Mouse (Mus musculus) embryo, embryonic 11.5 days (tissue): ENCODE data around the gene Bicdl2.
A peak's percentile ranks its signal among the peaks of the same experiment; 100 is the strongest.

Experiments used
- DNase-seq: peaks from one replicate; pipeline ENCODE4 v3.0.0-alpha.2; 2012; ENCODE audit warnings: low read depth, low spot score

Gene Bicdl2

DNA sequence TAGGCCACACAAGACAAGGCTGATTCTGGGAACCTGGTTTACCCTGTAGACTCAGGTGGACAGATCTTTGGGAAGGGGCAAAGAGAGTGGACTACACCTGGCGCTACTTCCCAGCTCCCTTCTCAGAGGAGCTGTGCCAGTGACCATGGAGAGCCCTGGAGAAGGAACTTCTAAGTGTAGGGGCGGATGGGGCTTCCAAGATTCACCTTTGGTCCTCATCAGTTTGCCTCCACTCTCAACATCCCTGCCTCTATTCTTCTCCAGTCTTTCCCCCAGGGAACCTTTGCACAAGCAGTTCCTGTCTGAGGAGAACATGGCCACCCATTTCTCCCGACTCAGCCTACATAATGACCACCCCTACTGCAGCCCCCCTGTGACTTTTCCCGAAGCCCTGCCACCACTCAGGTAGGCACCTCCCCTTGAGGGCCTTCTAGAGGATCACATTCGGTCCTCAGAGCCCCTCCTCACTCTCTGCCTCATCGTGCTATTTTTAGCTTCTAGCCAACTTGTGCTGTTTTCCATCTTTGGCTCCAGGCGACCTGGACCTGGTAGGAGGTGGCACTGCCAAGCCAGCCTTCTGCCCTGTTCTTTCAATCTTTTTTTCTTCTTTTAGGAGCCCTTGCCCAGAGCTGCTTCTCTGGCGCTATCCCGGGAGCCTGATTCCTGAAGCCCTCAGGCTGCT lies 14.1 kb downstream of the Bicdl2 start:
- DNase-seq = no peak

DNA sequence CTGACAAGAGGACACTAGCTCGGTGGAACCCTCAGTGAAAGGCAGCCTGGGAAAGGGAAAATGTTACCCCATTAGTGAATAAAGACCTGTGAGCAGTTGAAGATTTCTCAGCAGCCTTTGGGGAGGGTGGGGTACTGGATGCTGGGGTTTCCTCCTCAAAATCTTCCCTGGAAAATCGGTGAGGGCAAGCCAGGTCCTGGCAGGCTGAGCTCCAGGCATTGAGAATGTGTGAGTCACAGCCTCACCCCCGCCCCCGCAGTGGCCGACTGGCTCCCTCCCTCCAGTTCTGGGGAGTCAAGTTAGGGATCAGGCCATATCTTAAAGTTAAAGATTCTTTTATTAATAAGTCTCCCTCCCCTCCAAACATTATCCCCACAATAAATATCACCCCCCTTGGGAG lies 14.8 kb downstream of the Bicdl2 start:
- no peak for DNase-seq

DNA sequence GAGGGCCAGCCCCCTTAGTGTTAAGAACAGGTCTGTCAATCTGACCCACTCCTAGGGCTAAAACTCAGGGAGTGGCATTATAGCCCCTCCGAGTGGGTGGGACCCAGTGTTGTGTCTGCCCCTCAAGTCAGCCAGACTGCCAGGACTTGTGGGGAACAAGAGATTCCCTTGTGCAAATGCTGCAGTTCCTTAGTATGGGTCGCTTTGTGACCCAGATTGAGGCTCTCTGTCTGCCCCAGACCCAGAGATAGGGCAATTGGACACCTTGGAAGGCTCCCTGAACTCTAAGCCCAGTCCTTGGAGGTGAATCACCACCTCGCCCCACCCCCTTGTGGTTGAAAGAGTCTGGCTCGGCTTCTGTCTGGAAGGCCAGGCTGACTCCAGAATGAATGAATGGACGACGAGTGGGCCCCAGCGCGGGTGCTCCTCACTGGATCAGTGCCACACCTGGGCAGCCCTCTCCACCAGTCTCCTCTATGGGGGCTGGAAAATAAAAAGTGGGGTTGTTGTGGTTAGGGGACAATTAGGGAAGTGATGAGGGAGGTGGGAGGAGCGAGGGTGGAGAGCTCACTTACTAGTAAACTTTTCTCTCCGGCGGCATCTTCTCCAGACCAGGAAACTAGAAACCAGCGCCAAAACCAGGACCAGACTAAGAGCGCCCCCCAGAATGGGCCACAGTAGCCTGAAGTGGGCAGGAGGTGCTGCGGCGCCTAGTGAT lies 15.4 kb downstream of the Bicdl2 start:
- no peak for DNase-seq

DNA sequence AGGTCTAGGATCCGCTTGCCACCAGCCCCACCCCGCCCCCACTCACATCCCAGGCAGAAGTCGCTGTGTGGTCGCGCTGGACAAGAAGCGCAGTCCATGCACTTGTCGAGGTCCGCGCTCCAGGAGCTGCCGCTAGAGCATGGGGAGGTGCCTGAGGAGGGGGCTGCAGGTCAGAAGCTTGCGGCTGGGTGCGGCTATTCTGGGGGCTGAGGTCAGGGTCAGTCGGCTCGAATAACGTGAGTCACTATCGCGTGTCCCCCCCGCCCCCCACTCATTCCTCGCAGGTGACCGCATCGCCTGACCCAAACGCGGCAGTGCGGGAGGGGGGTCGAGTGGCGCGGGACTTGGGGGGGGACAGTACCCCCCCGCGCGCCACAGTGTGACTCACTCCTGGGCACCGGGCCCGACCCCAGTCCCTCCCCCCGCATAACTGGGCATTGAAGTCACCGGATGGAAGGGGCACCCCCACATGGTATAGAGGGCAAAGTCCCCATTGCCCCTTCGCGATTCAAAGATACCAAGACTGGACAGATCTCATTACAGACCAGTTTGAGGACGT lies 16.2 kb downstream of the Bicdl2 start:
- DNase-seq = no peak

DNA sequence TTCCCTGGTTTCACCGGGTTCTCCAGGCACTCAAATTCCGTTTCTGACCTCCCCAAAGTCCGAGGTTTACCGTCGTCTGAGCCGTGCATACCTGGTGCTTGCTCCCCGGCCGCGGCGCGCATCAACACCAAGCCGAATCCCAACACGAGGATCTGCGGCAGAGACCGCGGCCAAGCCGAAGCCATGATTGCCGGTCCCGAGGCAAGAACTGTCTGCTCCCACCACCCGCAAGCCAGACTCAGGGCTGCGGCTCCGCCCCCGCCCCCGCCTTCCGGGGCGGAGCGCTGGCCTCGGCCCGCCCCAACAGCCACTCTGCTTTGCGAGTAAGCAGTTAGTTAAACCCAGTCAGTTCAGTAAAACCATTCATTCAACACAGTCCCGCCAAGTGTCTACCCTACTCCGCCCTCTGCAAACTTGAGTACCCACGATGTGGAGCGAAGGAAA lies 17.0 kb downstream of the Bicdl2 start, which contains the start of gene Tnfrsf12a:
Gene Tnfrsf12a, minus strand, starts transcription at position 233 of the 444 bp plus-strand sequence.
- DNase-seq = peak; percentile 68

- no peak for DNase-seq
Measured at GRCm38 (mm10) chr17:23679127-23679835, 19.0 kb downstream of the Bicdl2 start, which contains the start of gene Cldn6. Gene Cldn6, plus strand, starts transcription at chr17:23679249.

GRCm38 (mm10) chr17:23680336-23680735 lies 20.0 kb downstream of the Bicdl2 start:
- DNase-seq = no peak

GRCm38 (mm10) chr17:23681086-23681485 lies 20.8 kb downstream of the Bicdl2 start:
- no peak for DNase-seq

- DNase-seq = no peak
Measured at GRCm38 (mm10) chr17:23682092-23682491, 21.8 kb downstream of the Bicdl2 start.

DNA sequence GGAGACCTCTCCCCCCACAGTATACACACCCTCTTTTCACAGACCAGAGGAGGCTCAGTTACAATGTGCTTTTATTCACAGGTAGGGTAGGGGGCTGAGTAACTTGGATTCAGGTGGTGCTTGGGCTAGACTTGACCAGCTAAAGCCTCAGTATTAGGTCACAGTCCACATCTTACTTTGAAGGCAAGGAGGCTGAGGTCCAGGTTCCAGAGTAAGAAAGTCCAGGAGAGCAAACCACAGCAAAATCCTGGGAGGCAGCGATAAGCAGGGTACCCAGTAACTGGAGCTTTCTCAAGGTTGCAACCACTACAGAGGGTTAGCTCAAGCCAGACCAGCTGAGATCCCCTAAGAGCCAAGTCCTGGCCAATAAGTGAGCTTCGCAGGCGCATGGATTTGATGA lies 22.2 kb downstream of the Bicdl2 start:
- no peak for DNase-seq

DNA sequence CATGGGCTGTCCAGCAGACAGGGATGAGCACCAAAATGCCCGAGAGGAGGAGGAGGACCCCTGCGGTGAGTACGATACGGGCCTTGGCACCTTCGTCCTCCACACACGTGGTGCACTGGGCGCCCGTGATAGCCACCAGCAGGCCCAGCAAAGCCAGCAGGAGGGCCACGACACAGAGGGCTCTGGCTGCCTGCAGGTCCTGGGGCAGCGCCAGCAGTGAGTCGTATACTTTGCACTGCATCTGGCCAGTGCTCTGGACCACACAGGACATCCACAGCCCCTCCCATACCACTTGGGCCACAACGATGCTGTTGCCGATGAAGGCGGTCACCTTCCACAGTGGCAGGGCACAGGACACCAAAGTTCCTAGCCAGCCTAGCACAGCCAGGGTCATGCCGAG lies 22.9 kb downstream of the Bicdl2 start:
- no peak for DNase-seq

- DNase-seq = no peak
Measured at GRCm38 (mm10) chr17:23683856-23684672, 23.8 kb downstream of the Bicdl2 start, which contains the start of gene Cldn9. Gene Cldn9, minus strand, starts transcription at chr17:23684026.

DNA sequence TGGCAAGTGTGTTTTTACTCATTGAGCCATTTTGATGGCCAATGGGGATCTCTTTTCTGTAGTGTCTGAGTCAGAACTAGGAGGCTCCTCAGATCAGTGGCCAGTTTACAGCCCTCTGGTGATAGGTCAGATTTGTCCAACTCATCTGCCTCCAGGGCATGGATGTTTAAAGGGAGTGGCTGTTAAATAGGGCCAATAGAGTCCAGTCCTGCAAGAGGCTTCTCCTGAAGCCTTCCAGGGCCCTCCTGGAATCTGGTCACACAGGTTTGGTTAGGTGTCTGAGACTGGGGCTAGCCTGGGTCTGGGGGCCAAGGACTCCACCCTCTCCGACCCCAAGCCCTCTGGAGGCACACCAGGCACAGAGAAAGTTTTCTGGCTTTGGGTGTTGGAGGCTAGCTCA lies 34.2 kb downstream of the Bicdl2 start:
- no peak for DNase-seq

DNA sequence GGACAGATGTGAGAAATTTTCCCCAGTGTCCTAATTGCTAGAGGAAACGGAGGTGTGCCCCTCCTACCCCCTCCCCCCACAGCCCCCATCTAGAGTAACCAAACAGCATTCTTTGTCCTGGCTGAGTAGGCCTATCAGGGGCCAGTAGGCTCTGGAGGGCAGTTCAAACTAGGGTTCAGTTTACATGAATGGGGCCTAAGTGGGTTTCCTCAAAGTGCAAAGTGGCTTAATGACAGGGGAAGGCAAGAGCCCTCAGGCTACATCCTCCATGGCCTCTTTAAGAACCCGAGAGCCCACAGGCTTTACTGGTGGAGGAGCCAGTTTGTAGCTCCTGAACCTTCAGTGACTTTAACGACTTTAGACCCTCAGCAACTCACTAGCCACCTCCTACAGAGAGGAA lies 35.5 kb downstream of the Bicdl2 start:
- no peak for DNase-seq

- no peak for DNase-seq
Measured at GRCm38 (mm10) chr17:23699131-23700077, 39.1 kb downstream of the Bicdl2 start.

DNA sequence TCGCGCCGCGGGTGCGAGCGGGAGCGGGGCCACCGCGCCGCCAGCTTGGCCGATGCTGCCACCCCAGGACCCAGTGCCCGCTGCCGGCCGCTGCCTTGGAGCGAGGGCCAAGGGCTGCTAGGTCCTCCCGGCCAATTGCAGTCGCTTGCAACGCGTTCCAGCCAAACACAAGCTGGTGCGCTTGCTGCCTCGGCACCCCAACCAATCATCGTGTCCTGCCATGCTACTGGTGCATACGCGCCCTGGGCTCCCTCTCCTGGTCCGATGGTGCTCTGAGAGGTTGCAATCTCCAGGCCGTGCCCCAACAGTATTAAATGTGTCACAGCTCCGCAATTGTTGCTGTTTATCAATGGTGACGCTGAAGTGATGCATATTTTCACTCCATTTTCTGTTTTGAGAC lies 39.8 kb downstream of the Bicdl2 start:
- peak; percentile 83 for DNase-seq

GRCm38 (mm10) chr17:23703301-23703700 lies 43.0 kb downstream of the Bicdl2 start:
- no peak for DNase-seq

DNA sequence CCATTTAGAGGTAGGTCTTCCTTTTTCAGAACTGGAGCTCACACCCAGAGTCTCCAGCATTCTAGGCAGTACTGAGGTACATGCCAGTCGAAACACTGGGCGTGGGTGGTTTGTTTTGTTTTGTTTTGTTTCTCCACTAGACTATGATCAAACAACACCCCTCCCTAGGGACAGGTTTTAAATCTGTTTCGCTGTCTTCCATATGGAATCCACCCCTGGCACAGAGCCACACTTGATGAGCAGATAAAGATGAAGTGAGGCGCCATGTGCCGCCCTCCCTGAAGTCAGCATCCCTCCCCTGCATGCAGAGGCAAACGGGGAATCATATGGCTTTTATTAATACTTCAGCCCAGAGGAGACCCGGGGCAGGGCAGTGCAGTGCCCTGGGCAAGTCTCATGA lies 44.4 kb downstream of the Bicdl2 start:
- no peak for DNase-seq

DNA sequence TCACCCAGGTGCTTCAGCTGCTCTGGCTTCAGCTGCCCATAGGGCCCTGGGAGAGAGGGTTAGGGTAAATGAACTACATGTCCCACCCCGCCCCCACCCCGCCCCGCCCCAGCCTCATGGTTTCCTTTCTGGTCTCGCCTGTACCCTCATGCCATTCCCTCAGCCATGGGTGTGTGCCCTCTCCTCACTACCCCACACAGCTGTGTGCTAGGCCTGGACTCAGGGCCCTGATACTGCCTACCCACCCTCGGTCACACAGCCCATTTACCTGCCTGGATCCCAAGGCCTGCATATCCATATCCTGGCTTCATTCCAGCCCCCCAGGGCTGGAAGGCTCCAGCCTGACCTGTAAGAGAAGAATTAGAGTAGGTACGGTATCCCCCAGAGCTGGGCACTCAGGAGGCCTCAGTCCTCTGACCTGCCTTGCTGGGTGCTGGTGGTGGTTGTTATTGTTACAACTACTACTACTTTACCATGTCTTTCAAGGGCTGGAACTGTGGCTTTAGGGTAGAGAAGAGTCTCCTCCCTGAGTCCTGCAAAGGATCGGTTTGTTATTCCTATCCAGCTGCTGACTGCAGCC lies 45.3 kb downstream of the Bicdl2 start:
- DNase-seq = no peak

- DNase-seq = peak; percentile 54
Measured at GRCm38 (mm10) chr17:23706212-23706611, 45.9 kb downstream of the Bicdl2 start.
